Mouse (Mus musculus) MEL (cell line): ENCODE results near the gene Nrxn3. TPM values are rescaled to one million over a fixed set of nuclear protein-coding genes. Genes with fewer than 3 reads are reported as not detected.

Source experiments
- DNase-seq: peaks from one replicate; pipeline ENCODE4 v3.0.0; 2011; ENCODE audit warnings: low read depth, low spot score
- H3K27ac ChIP-seq: 2 replicates; pipeline ENCODE4 v1.5.1; 2012; ENCODE audit warnings: low read depth, mild to moderate bottlenecking, control low read depth, low read length, moderate library complexity; ENCODE audit not compliant: control insufficient read depth
- H3K27me3 ChIP-seq, 2 experiments: fragments of 150-350 bp in 1 of 2; sonication (generic) in 1 of 2; 2 replicates each; pipeline ENCODE4 v1.6.1; 2012; ENCODE audit warnings: low read length in 2 of 2, mild to moderate bottlenecking in 2 of 2, improper control_type of control experiment in 1 of 2, moderate library complexity in 1 of 2; ENCODE audit not compliant: insufficient read depth in 2 of 2, control insufficient read depth in 1 of 2
- H3K36me3 ChIP-seq, 2 experiments: 2 replicates each; pipeline ENCODE4 v1.6.1; 2012 to 2014; ENCODE audit warnings: low read length in 2 of 2, improper control_type of control experiment in 1 of 2, inconsistent platforms in 1 of 2, mild to moderate bottlenecking in 1 of 2; ENCODE audit not compliant: insufficient read depth in 2 of 2, control insufficient read depth in 1 of 2
- H3K4me1 ChIP-seq, 2 experiments: fragments of 150-350 bp in 1 of 2; sonication (generic) in 1 of 2; 2 replicates each; pipeline ENCODE4 v1.6.1; 2012; ENCODE audit warnings: low read length in 2 of 2, improper control_type of control experiment in 1 of 2, mild to moderate bottlenecking in 1 of 2; ENCODE audit not compliant: insufficient read depth in 2 of 2, control insufficient read depth in 1 of 2
- H3K4me3 ChIP-seq, 2 experiments: fragments of 150-350 bp in 1 of 2; sonication (generic) in 1 of 2; 2 replicates each; pipeline ENCODE4 v1.5.1; 2012; ENCODE audit warnings: low read depth in 2 of 2, low read length in 2 of 2, mild to moderate bottlenecking in 2 of 2, moderate library complexity in 2 of 2, control low read depth in 1 of 2, improper control_type of control experiment in 1 of 2; ENCODE audit not compliant: control insufficient read depth in 1 of 2, insufficient read depth in 1 of 2
- H3K79me2 ChIP-seq: 2 replicates; pipeline ENCODE4 v1.6.1; 2012; ENCODE audit warnings: mild to moderate bottlenecking, low read length, moderate library complexity; ENCODE audit not compliant: control insufficient read depth, poor library complexity, insufficient read depth
- H3K9ac ChIP-seq: 2 replicates; pipeline ENCODE4 v1.6.1; 2012; ENCODE audit warnings: low read depth, mild to moderate bottlenecking, control low read depth, low read length, moderate library complexity; ENCODE audit not compliant: control insufficient read depth, poor library complexity, severe bottlenecking
- H3K9me3 ChIP-seq: fragments of 150-350 bp; sonication (generic); replicated peaks from 2 replicates; pipeline ENCODE4 v1.6.1; 2012; ENCODE audit warnings: mild to moderate bottlenecking, low read length, improper control_type of control experiment, moderate library complexity; ENCODE audit not compliant: insufficient read depth
- CHD1 ChIP-seq: IDR thresholded peaks from 2 replicates; pipeline ENCODE4 v1.6.1; 2012; ENCODE audit warnings: low read depth, mild to moderate bottlenecking, inconsistent platforms, low read length, improper control_type of control experiment
- CHD2 ChIP-seq: IDR thresholded peaks from 2 replicates; pipeline ENCODE4 v1.6.1; 2011; ENCODE audit warnings: low read length, improper control_type of control experiment
- CTCF ChIP-seq, 3 experiments: IDR thresholded peaks in 2 of 3; conservative IDR thresholded peaks in 1 of 3; 2 replicates each; pipeline ENCODE4 v1.5.1; 2011 to 2012; ENCODE audit warnings: low read length in 3 of 3, low read depth in 2 of 3, mild to moderate bottlenecking in 2 of 3, improper control_type of control experiment in 1 of 3, inconsistent platforms in 1 of 3, mixed read lengths in 1 of 3, moderate library complexity in 1 of 3; ENCODE audit not compliant: control insufficient read depth in 1 of 3, insufficient read depth in 1 of 3, poor library complexity in 1 of 3, severe bottlenecking in 1 of 3
- EP300 ChIP-seq, 2 experiments: IDR thresholded peaks; 2 replicates each; pipeline ENCODE4 v1.6.1; 2011; ENCODE audit warnings: improper control_type of control experiment in 2 of 2, low read length in 2 of 2, low read depth in 1 of 2, mild to moderate bottlenecking in 1 of 2
- GABPA ChIP-seq: IDR thresholded peaks from 2 replicates; pipeline ENCODE4 v1.6.1; 2012; ENCODE audit warnings: low read depth, mild to moderate bottlenecking, inconsistent platforms, low read length, improper control_type of control experiment, moderate library complexity
- JUND ChIP-seq: IDR thresholded peaks from 2 replicates; pipeline ENCODE4 v1.6.1; 2011; ENCODE audit warnings: low read depth, mild to moderate bottlenecking, improper control_type of control experiment, low read length
- KAT2A ChIP-seq: conservative IDR thresholded peaks from 2 replicates; pipeline ENCODE4 v1.6.1; 2012; ENCODE audit warnings: low read depth, low read length, improper control_type of control experiment, inconsistent platforms
- MAZ ChIP-seq: IDR thresholded peaks from 2 replicates; pipeline ENCODE4 v1.6.1; 2012; ENCODE audit warnings: low read depth, mild to moderate bottlenecking, inconsistent platforms, low read length, improper control_type of control experiment
- MEF2A ChIP-seq: IDR thresholded peaks from 2 replicates; pipeline ENCODE4 v1.6.1; 2014; ENCODE audit warnings: low read depth, mild to moderate bottlenecking, inconsistent platforms, low read length, improper control_type of control experiment; ENCODE audit not compliant: poor library complexity, insufficient replicate concordance, severe bottlenecking; ENCODE audit errors: extremely low read depth
- MXI1 ChIP-seq: IDR thresholded peaks from 2 replicates; pipeline ENCODE4 v1.6.1; 2011; ENCODE audit warnings: mild to moderate bottlenecking, low read depth, low read length, improper control_type of control experiment
- MYB ChIP-seq: IDR thresholded peaks from 2 replicates; pipeline ENCODE4 v1.6.1; 2011; ENCODE audit warnings: mild to moderate bottlenecking, low read depth, low read length, improper control_type of control experiment
- MYC ChIP-seq: IDR thresholded peaks from 2 replicates; pipeline ENCODE4 v1.6.1; 2011; ENCODE audit warnings: low read depth, mild to moderate bottlenecking, low read length, improper control_type of control experiment, moderate library complexity
- NELFE ChIP-seq: IDR thresholded peaks from 2 replicates; pipeline ENCODE4 v1.6.1; 2011; ENCODE audit warnings: low read depth, low read length, improper control_type of control experiment
- NRF1 ChIP-seq: IDR thresholded peaks from 2 replicates; pipeline ENCODE4 v1.6.1; 2014; ENCODE audit warnings: low read depth, mild to moderate bottlenecking, inconsistent platforms, low read length, improper control_type of control experiment, moderate library complexity; ENCODE audit not compliant: poor library complexity, insufficient read depth, severe bottlenecking
- POLR2AphosphoS2 ChIP-seq: IDR thresholded peaks from 2 replicates; pipeline ENCODE4 v1.6.1; 2011; ENCODE audit warnings: low read length, improper control_type of control experiment
- POLR2AphosphoS5 ChIP-seq: IDR thresholded peaks from 2 replicates; pipeline ENCODE4 v1.6.1; 2012; ENCODE audit warnings: low read depth, borderline replicate concordance, mild to moderate bottlenecking, inconsistent platforms, low read length, moderate library complexity, mixed read lengths
- RAD21 ChIP-seq: IDR thresholded peaks from 2 replicates; pipeline ENCODE4 v1.6.1; 2011; ENCODE audit warnings: mild to moderate bottlenecking, low read depth, low read length, improper control_type of control experiment
- RCOR1 ChIP-seq: IDR thresholded peaks from 2 replicates; pipeline ENCODE4 v1.6.1; 2012; ENCODE audit warnings: low read depth, mild to moderate bottlenecking, inconsistent platforms, low read length, improper control_type of control experiment
- SMC3 ChIP-seq: IDR thresholded peaks from 2 replicates; pipeline ENCODE4 v1.6.1; 2011; ENCODE audit warnings: low read depth, low read length, improper control_type of control experiment
- TAL1 ChIP-seq: IDR thresholded peaks from 2 replicates; pipeline ENCODE4 v1.6.1; 2012; ENCODE audit warnings: mild to moderate bottlenecking, inconsistent platforms, low read length, moderate library complexity, mixed read lengths
- TBP ChIP-seq: IDR thresholded peaks from 2 replicates; pipeline ENCODE4 v1.8.0; 2011; ENCODE audit warnings: low read depth, low read length, improper control_type of control experiment
- TCF12 ChIP-seq: IDR thresholded peaks from 2 replicates; pipeline ENCODE4 v1.6.1; 2014; ENCODE audit warnings: low read depth, mild to moderate bottlenecking, inconsistent platforms, low read length, improper control_type of control experiment, moderate library complexity
- UBTF ChIP-seq: IDR thresholded peaks from 2 replicates; pipeline ENCODE4 v1.6.1; 2012; ENCODE audit warnings: low read depth, mild to moderate bottlenecking, inconsistent platforms, low read length, improper control_type of control experiment, moderate library complexity, borderline replicate concordance; ENCODE audit not compliant: insufficient read depth
- ZC3H11A ChIP-seq: IDR thresholded peaks from 2 replicates; pipeline ENCODE4 v1.6.1; 2012; ENCODE audit warnings: low read depth, mild to moderate bottlenecking, inconsistent platforms, low read length, improper control_type of control experiment
- polyA plus RNA-seq, 2 experiments: library from polyadenylated mRNA; stranded (reverse) in 1 of 2; unstranded in 1 of 2; fragments of >175 nt in 1 of 2; fragments of >200 nt in 1 of 2; gene quantifications; 2 replicates each; pipeline versions ENCODE4 v1.2.1 to v1.2.4; 2012; ENCODE audit warnings: low replicate concordance in 2 of 2, low read depth in 1 of 2; ENCODE audit not compliant: insufficient read length in 2 of 2, insufficient read depth in 1 of 2, missing spikeins in 1 of 2
- total RNA-seq: library from RNA; depleted of rRNA; stranded (reverse); fragments of 300-350 nt; gene quantifications from 2 replicates; pipeline ENCODE4 v1.2.3, GENCODE M21; 2012

Nrxn3 gene
- total and polyA plus RNA-seq, 3 experiments: not detected

- no peak for TF ChIP-seq TAL1
- no peak for TF ChIP-seq MEF2A
- no peak for TF ChIP-seq NRF1
- TF ChIP-seq CHD1: no peak
- no peak for TF ChIP-seq EP300 (IDR thresholded peaks at IDR 0.05; ENCODE audit: low read depth in 1 of 2, low read length in 2 of 2)
- no peak for TF ChIP-seq TBP
- TF ChIP-seq JUND: no peak
- no peak for TF ChIP-seq MYC
- no peak for TF ChIP-seq CTCF (IDR thresholded peaks at IDR 0.05 in 2 of 3, conservative IDR thresholded peaks at IDR 0.05 in 1 of 3; ENCODE audit: control insufficient read depth in 1 of 3, insufficient read depth in 1 of 3, low read depth in 2 of 3, low read length in 3 of 3, poor library complexity in 1 of 3, severe bottlenecking in 1 of 3)
- TF ChIP-seq GABPA: no peak
- no peak for TF ChIP-seq ZC3H11A
- TF ChIP-seq CHD2: no peak
- TF ChIP-seq NELFE: no peak
- TF ChIP-seq KAT2A: no peak
- TF ChIP-seq MYB: no peak
- no peak for TF ChIP-seq UBTF
- no peak for TF ChIP-seq TCF12
- TF ChIP-seq SMC3: no peak
- Histone ChIP-seq H3K4me3 (no peak overlapping the region), H3K27me3 (no peaks in the 10 kb centered on the region), H3K4me1 (no peaks in the 10 kb centered on the region), H3K9ac (no peak overlapping the region), H3K36me3 (no peaks in the 10 kb centered on the region), H3K27ac (no peak overlapping the region), H3K79me2 (no peaks in the 10 kb centered on the region), H3K9me3 (no peaks in the 10 kb centered on the region)
- no peak for DNase-seq
Measured at GRCm38 (mm10) chr12:90197994-90198393, 1475.3 kb downstream of the Nrxn3 start.

GRCm38 (mm10) chr12:90202501-90202900 lies 1479.8 kb downstream of the Nrxn3 start:
- H3K9ac ChIP-seq: no peak overlapping the region
- no peak overlapping the region for H3K27ac ChIP-seq

More at GRCm38 (mm10) chr12:90202501-90202900, 1479.8 kb downstream of the Nrxn3 start:
- Histone ChIP-seq H3K9me3 (no peaks in the 10 kb centered on the region), H3K27me3 (no peaks in the 10 kb centered on the region), H3K4me3 (no peak overlapping the region), H3K79me2 (no peaks in the 10 kb centered on the region), H3K36me3 (no peaks in the 10 kb centered on the region), H3K4me1 (no peaks in the 10 kb centered on the region)
- DNase-seq: no peak
- TF ChIP-seq MYC: no peak
- no peak for TF ChIP-seq RAD21
- no peak for TF ChIP-seq SMC3
- TF ChIP-seq POLR2AphosphoS2: no peak
- no peak for TF ChIP-seq TAL1
- no peak for TF ChIP-seq RCOR1
- TF ChIP-seq POLR2AphosphoS5: no peak
- no peak for TF ChIP-seq MAZ
- TF ChIP-seq MXI1: no peak
- no peak for TF ChIP-seq CHD2
